Mouse (Mus musculus): ENCODE data around the gene Amph.

- TF ChIP-seq POLR2AphosphoS2 (IDR thresholded peaks at IDR 0.05; ENCODE audit: low read depth, low read length) (no peak), MYC (IDR thresholded peaks at IDR 0.05; ENCODE audit: low read depth, low read length) (no peak), CTCF (conservative IDR thresholded peaks at IDR 0.05 in 1 of 2, IDR thresholded peaks at IDR 0.05 in 1 of 2; ENCODE audit: low read depth in 2 of 2, low read length in 2 of 2) (no peak), POLR2A (IDR thresholded peaks at IDR 0.05; ENCODE audit: low read depth, low read length) (no peak), JUND (conservative IDR thresholded peaks at IDR 0.05; ENCODE audit: low read depth, low read length) (no peak), EP300 (IDR thresholded peaks at IDR 0.05; ENCODE audit: low read length) (no peak), GABPA (IDR thresholded peaks at IDR 0.05; ENCODE audit: insufficient replicate concordance, low read depth, low read length) (no peak)
Observed at GRCm38 (mm10) chr13:19152126-19152525, 204.1 kb downstream of the Amph start.
